Mouse (Mus musculus) layer of hippocampus, adult 9-11 months (tissue): ENCODE data around the gene Hpn.

Experiments used
- DNase-seq: peaks from one replicate; pipeline ENCODE4 v3.0.0; 2022

Gene Hpn

GRCm38 (mm10) chr7:31052636-31053434 is 62.3 kb downstream of the Hpn start:
- DNase-seq: peak; percentile 60

- DNase-seq: no peak
Measured at GRCm38 (mm10) chr7:31052251-31052635, 62.8 kb downstream of the Hpn start.

- DNase-seq: no peak
Measured at GRCm38 (mm10) chr7:31051321-31052021, 63.6 kb downstream of the Hpn start, which contains the start of gene Fxyd7. Gene Fxyd7, minus strand, starts transcription at chr7:31051467.

DNA sequence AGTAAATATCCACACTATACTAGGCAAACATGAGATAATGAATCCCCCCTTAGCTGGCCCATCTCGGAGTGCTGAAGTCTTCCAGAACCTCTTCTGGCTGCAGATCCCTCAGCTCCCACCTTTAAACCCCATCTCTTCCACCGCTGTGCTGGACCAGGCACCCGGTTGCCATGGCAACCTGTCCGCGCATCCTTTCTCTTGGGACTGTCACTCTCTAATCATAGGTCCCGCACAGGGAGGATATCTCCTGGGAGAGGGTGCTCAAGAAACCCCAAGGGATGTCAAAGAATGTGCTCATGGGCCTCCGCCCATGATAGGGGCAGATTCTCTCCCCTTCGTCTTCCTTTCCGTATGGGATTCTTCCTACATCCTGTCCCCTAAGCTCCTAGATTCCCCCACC is 64.2 kb downstream of the Hpn start:
- DNase-seq: no peak

DNA sequence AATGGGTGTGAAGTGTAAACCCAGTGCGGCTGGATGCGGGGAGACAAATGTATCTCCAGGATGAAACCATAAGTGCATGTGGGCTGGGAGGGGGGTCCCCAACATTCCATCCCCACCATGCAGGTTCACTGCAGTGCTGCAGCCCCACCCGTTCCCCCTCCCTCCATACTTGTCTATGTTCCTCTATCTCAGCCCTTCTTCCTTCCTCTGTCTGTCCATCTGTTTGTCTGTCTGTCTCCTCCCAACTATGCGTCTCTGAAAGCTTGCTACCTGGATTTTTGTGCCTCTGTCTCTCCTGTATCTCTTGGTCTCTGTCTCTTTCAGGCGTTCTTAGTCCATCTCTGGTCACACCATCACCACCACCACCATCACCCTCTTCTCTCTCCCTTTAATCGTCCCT is 64.6 kb downstream of the Hpn start:
- no peak for DNase-seq

- no peak for DNase-seq
Measured at GRCm38 (mm10) chr7:31049846-31050281, 65.2 kb downstream of the Hpn start.

DNA sequence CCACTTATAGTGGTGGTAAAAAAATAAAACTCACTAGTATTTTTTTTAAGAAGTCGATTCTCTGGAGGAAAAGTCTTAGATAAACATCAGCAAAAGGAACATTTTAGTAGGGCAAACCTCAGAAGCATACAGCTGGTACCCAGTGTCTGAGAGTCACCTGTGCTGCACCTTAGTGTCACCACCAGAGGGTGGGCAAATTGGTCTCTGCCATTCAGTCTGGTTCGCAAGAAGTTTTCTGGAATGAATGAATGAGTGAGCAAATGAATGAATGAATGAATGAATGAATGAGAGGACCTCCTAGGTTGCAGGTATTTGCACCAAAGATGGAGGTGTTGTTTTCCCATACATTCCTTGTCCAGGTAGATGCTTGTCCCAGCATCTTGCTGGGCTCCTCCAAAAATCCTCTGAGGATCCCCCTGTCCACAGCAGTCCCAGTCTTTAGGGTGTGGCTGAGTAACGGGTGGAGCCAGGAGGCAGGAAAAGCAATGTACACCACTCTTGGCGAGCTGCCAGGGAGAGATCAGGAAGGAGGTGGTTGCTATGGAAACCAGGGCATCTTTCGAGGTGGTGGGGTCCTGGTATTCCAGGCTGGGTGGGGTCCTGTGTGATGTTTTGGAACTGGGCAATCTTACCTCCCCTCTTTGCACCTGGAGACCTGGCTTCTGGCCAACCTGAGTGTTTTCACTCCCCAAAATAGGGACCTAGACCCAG is 65.8 kb downstream of the Hpn start:
- DNase-seq: no peak
